Mouse (Mus musculus) left cerebral cortex, adult 2 months (tissue): ENCODE measurements around the gene Trpm2. TPM values are rescaled to one million over a fixed set of nuclear protein-coding genes. Genes with fewer than 3 reads are reported as not detected.
"Not testable (repeated sequence)": the region's sequence is repeated elsewhere in the genome, so short reads cannot be mapped to it uniquely, and the experiment has no call there.

Experiments used
- DNase-seq, 2 experiments: peaks; one replicate each; pipeline ENCODE4 v3.0.0; 2021 to 2022; ENCODE audit warnings: low spot score in 2 of 2, mixed read lengths in 1 of 2; ENCODE audit errors: extremely low spot score in 1 of 2
- H3K27ac ChIP-seq: fragments of 200-600 bp; 2 replicates; pipeline ENCODE4 v1.8.1; 2022
- H3K4me3 ChIP-seq: fragments of 200-600 bp; 2 replicates; pipeline ENCODE4 v1.8.1; 2022
- CTCF ChIP-seq: fragments of 200-600 bp; IDR thresholded peaks from 2 replicates; pipeline ENCODE4 v1.8.1; 2022; ENCODE audit warnings: antibody characterized with exemption, mild to moderate bottlenecking, moderate library complexity
- intact Hi-C: fragments of 180-260 bp; cut with DNase I; formaldehyde crosslinking; loops from one replicate; pipeline ENCODE4 v1.15.1; 2025
- long read RNA-seq, 2 experiments: library from polyadenylated mRNA; stranded (forward); transcript quantifications; one replicate each; pipeline ENCODE4 v2.0.0; 2021; ENCODE audit warnings: borderline mapping rate in 2 of 2
- total RNA-seq, 2 experiments: library from RNA; stranded (reverse); gene quantifications; 2 replicates each; pipeline ENCODE4 v1.2.3; 2021

The Trpm2 gene
- total RNA-seq, result 10 to 100 TPM; 44.7 to 50.3 TPM
- long read RNA-seq, experiment 1, full-length matches to known transcripts, result 2 of 5 reads
- long read RNA-seq, experiment 1, partial matches to known transcripts, result 2 of 5 reads
- long read RNA-seq, experiment 1, other reads (novel, unspliced or antisense), result 1 of 5 reads
- long read RNA-seq, experiment 2, full-length matches to known transcripts, result 4 of 10 reads
- long read RNA-seq, experiment 2, partial matches to known transcripts, result 4 of 10 reads
- long read RNA-seq, experiment 2, other reads (novel, unspliced or antisense), result 2 of 10 reads

GRCm38 (mm10) chr10:77970481-77970880 lies at the start of gene Trpm2:
Gene Trpm2, minus strand, starts transcription at chr10:77970563.
- no peak for DNase-seq
- no peak for TF ChIP-seq CTCF
- Histone ChIP-seq H3K27ac (peak within 1 kb of the TSS; percentile 19; the same call in 1 of the 2 replicates), H3K4me3 (peak within 1 kb of the TSS; percentile 42)
- intact Hi-C loops, result loop anchor here (10.0 kb wide), 1 partner anchor 346 kb away; the partner anchor contains the start of gene Ube2g2

- H3K27ac ChIP-seq, DNase-seq, intact Hi-C loops, H3K4me3 ChIP-seq: not testable (repeated sequence)
These were observed 49.6 kb upstream of the Trpm2 start for GRCm38 (mm10) chr10:78019984-78020383.

- DNase-seq, result no peak
- intact Hi-C loops, result no loop called here
- Histone ChIP-seq H3K27ac (no peak overlapping the region), H3K4me3 (no peak overlapping the region)
- no peak for TF ChIP-seq CTCF
These were observed 48.9 kb upstream of the Trpm2 start for GRCm38 (mm10) chr10:78019291-78019690.

- intact Hi-C loops, result no loop called here
- H3K27ac ChIP-seq, result no peak overlapping the region
- H3K4me3 ChIP-seq, result peak overlapping the region; percentile 27
- no peak; the same call in none of the 2 replicates for TF ChIP-seq CTCF
- DNase-seq, result peak; percentile 73 to 77
These were observed 48.4 kb upstream of the Trpm2 start for GRCm38 (mm10) chr10:78018797-78019203.

GRCm38 (mm10) chr10:78016366-78016765 lies 46.0 kb upstream of the Trpm2 start:
- DNase-seq, result no peak
- no peak for TF ChIP-seq CTCF
- intact Hi-C loops, result no loop called here
- Histone ChIP-seq H3K27ac (no peak overlapping the region), H3K4me3 (no peak overlapping the region)

- no peak overlapping the region for H3K27ac ChIP-seq
- intact Hi-C loops, result no loop called here
These were observed 45.1 kb upstream of the Trpm2 start for GRCm38 (mm10) chr10:78015489-78015888.

GRCm38 (mm10) chr10:78012661-78013495 lies 42.5 kb upstream of the Trpm2 start:
- DNase-seq, result no peak
- Histone ChIP-seq H3K27ac (no peak overlapping the region), H3K4me3 (no peak overlapping the region)
- intact Hi-C loops, result no loop called here
- no peak for TF ChIP-seq CTCF

More at GRCm38 (mm10) chr10:78015489-78015888, 45.1 kb upstream of the Trpm2 start:
- DNase-seq, result no peak
- H3K4me3 ChIP-seq, result no peak overlapping the region
- TF ChIP-seq CTCF, result no peak

GRCm38 (mm10) chr10:78011116-78011515 lies 40.8 kb upstream of the Trpm2 start:
- H3K27ac ChIP-seq, intact Hi-C loops, DNase-seq, H3K4me3 ChIP-seq: not testable (repeated sequence)

GRCm38 (mm10) chr10:78010335-78010734 lies 40.0 kb upstream of the Trpm2 start:
- Histone ChIP-seq H3K27ac (no peak overlapping the region), H3K4me3 (no peak overlapping the region)
- intact Hi-C loops, result no loop called here
- no peak for TF ChIP-seq CTCF
- DNase-seq, result no peak

- DNase-seq, result no peak
- peak within 1 kb of the TSS; percentile 99 for H3K27ac ChIP-seq
- TF ChIP-seq CTCF, result no peak
- intact Hi-C loops, result loop anchor here (2.0 to 10.0 kb wide), 3 partner anchors 25 to 385 kb away; partner anchors contain the start of gene Ube2g2
- peak within 1 kb of the TSS; percentile 85 for H3K4me3 ChIP-seq
These were observed 39.6 kb upstream of the Trpm2 start, which contains the start of gene Pfkl for GRCm38 (mm10) chr10:78009945-78010293. Gene Pfkl, minus strand, starts transcription at chr10:78010083.

- peak overlapping the region; percentile 99 for H3K27ac ChIP-seq
- intact Hi-C loops, result loop anchor here (2.0 to 10.0 kb wide), 3 partner anchors 25 to 385 kb away; partner anchors contain the start of gene Ube2g2
- H3K4me3 ChIP-seq, result peak overlapping the region; percentile 85
- peak; percentile 77 for TF ChIP-seq CTCF
- DNase-seq, result peak; percentile 93
These were observed 39.0 kb upstream of the Trpm2 start for GRCm38 (mm10) chr10:78009184-78009944.

GRCm38 (mm10) chr10:78008169-78008568 lies 37.8 kb upstream of the Trpm2 start:
- Histone ChIP-seq H3K27ac (peak overlapping the region; percentile 99; the same call in 1 of the 2 replicates), H3K4me3 (peak overlapping the region; percentile 85)
- intact Hi-C loops, result loop anchor here (2.0 to 10.0 kb wide), 3 partner anchors 23 to 383 kb away; partner anchors contain the start of gene Ube2g2
- no peak for TF ChIP-seq CTCF
- no peak for DNase-seq
